Mouse (Mus musculus): Measurements from ENCODE around the gene Epas1. TPM values are rescaled to one million over a fixed set of nuclear protein-coding genes. Genes with fewer than 3 reads are reported as not detected.

The Epas1 gene
- polyA plus RNA-seq, 1 experiment = 28.0 TPM

- Histone ChIP-seq H3K4me3 (replicated peaks; ENCODE audit: control insufficient read depth, low read depth, low read length) (no peak overlapping the region), H3K27ac (ENCODE audit: control insufficient read depth, insufficient read depth, low read depth, low read length, poor library complexity) (no peak overlapping the region), H3K4me1 (ENCODE audit: control insufficient read depth, insufficient read depth, low read length) (no peaks in the 10 kb centered on the region; the same call in 1 of the 2 replicates)
- TF ChIP-seq CTCF (IDR thresholded peaks at IDR 0.05; ENCODE audit: control insufficient read depth, insufficient read depth, low read length) (no peak), POLR2A (IDR thresholded peaks at IDR 0.05; ENCODE audit: borderline replicate concordance, control insufficient read depth, low read depth, low read length) (no peak)
- WGBS = 84% methylated on average over 11 of the region's 11 CpGs
These were observed 18.5 kb downstream of the Epas1 start for GRCm38 (mm10) chr17:86772035-86772434.

- 88% methylated on average over 15 of the region's 15 CpGs for WGBS
These were observed 19.6 kb downstream of the Epas1 start for GRCm38 (mm10) chr17:86772929-86773588.

GRCm38 (mm10) chr17:86776538-86776937 is 23.0 kb downstream of the Epas1 start:
- H3K4me1 ChIP-seq (ENCODE audit: control insufficient read depth, insufficient read depth, low read length) = peaks cover 3% of the 10 kb centered on the region; the same call in 1 of the 2 replicates
- TF ChIP-seq CTCF (IDR thresholded peaks at IDR 0.05; ENCODE audit: control insufficient read depth, insufficient read depth, low read length) = no peak
- TF ChIP-seq POLR2A (IDR thresholded peaks at IDR 0.05; ENCODE audit: borderline replicate concordance, control insufficient read depth, low read depth, low read length) = no peak
- no peak overlapping the region for H3K27ac ChIP-seq (ENCODE audit: control insufficient read depth, insufficient read depth, low read depth, low read length, poor library complexity)
- WGBS = 66% methylated on average over 12 of the region's 12 CpGs
- H3K4me3 ChIP-seq (replicated peaks; ENCODE audit: control insufficient read depth, low read depth, low read length) = no peak overlapping the region

More at GRCm38 (mm10) chr17:86772929-86773588, 19.6 kb downstream of the Epas1 start:
- Histone ChIP-seq H3K4me1 (ENCODE audit: control insufficient read depth, insufficient read depth, low read length) (no peaks in the 10 kb centered on the region; the same call in 1 of the 2 replicates), H3K27ac (ENCODE audit: control insufficient read depth, insufficient read depth, low read depth, low read length, poor library complexity) (no peak overlapping the region), H3K4me3 (replicated peaks; ENCODE audit: control insufficient read depth, low read depth, low read length) (no peak overlapping the region)
- no peak for TF ChIP-seq POLR2A (IDR thresholded peaks at IDR 0.05; ENCODE audit: borderline replicate concordance, control insufficient read depth, low read depth, low read length)
- no peak for TF ChIP-seq CTCF (IDR thresholded peaks at IDR 0.05; ENCODE audit: control insufficient read depth, insufficient read depth, low read length)

- WGBS = 80% methylated on average over 6 of the region's 6 CpGs
- no peak overlapping the region for H3K27ac ChIP-seq (ENCODE audit: control insufficient read depth, insufficient read depth, low read depth, low read length, poor library complexity)
- H3K4me3 ChIP-seq (replicated peaks; ENCODE audit: control insufficient read depth, low read depth, low read length) = no peak overlapping the region
- peaks cover 3% of the 10 kb centered on the region; the same call in 1 of the 2 replicates for H3K4me1 ChIP-seq (ENCODE audit: control insufficient read depth, insufficient read depth, low read length)
- TF ChIP-seq POLR2A (IDR thresholded peaks at IDR 0.05; ENCODE audit: borderline replicate concordance, control insufficient read depth, low read depth, low read length) (no peak), CTCF (IDR thresholded peaks at IDR 0.05; ENCODE audit: control insufficient read depth, insufficient read depth, low read length) (no peak)
These were observed 24.6 kb downstream of the Epas1 start for GRCm38 (mm10) chr17:86778147-86778546.

- 59% methylated on average over 15 of the region's 15 CpGs for WGBS
- TF ChIP-seq POLR2A (IDR thresholded peaks at IDR 0.05; ENCODE audit: borderline replicate concordance, control insufficient read depth, low read depth, low read length) (no peak), CTCF (IDR thresholded peaks at IDR 0.05; ENCODE audit: control insufficient read depth, insufficient read depth, low read length) (no peak)
- H3K4me1 ChIP-seq (ENCODE audit: control insufficient read depth, insufficient read depth, low read length) = peaks cover 3% of the 10 kb centered on the region; the same call in 1 of the 2 replicates
- no peak overlapping the region for H3K27ac ChIP-seq (ENCODE audit: control insufficient read depth, insufficient read depth, low read depth, low read length, poor library complexity)
- H3K4me3 ChIP-seq (replicated peaks; ENCODE audit: control insufficient read depth, low read depth, low read length) = no peak overlapping the region
These were observed 26.0 kb downstream of the Epas1 start for GRCm38 (mm10) chr17:86779191-86780130.

- peaks cover 3% of the 10 kb centered on the region; the same call in 1 of the 2 replicates for H3K4me1 ChIP-seq (ENCODE audit: control insufficient read depth, insufficient read depth, low read length)
- WGBS = 73% methylated on average over 6 of the region's 6 CpGs
- H3K27ac ChIP-seq (ENCODE audit: control insufficient read depth, insufficient read depth, low read depth, low read length, poor library complexity) = no peak overlapping the region
- TF ChIP-seq CTCF (IDR thresholded peaks at IDR 0.05; ENCODE audit: control insufficient read depth, insufficient read depth, low read length) (no peak), POLR2A (IDR thresholded peaks at IDR 0.05; ENCODE audit: borderline replicate concordance, control insufficient read depth, low read depth, low read length) (no peak)
- H3K4me3 ChIP-seq (replicated peaks; ENCODE audit: control insufficient read depth, low read depth, low read length) = no peak overlapping the region
These were observed 27.3 kb downstream of the Epas1 start for GRCm38 (mm10) chr17:86780708-86781318.

GRCm38 (mm10) chr17:86781755-86782400 is 28.4 kb downstream of the Epas1 start:
- no peak overlapping the region for H3K27ac ChIP-seq (ENCODE audit: control insufficient read depth, insufficient read depth, low read depth, low read length, poor library complexity)

More at GRCm38 (mm10) chr17:86781755-86782400, 28.4 kb downstream of the Epas1 start:
- 61% methylated on average over 12 of the region's 12 CpGs for WGBS
- TF ChIP-seq CTCF (IDR thresholded peaks at IDR 0.05; ENCODE audit: control insufficient read depth, insufficient read depth, low read length) = no peak
- no peak for TF ChIP-seq POLR2A (IDR thresholded peaks at IDR 0.05; ENCODE audit: borderline replicate concordance, control insufficient read depth, low read depth, low read length)
- H3K4me1 ChIP-seq (ENCODE audit: control insufficient read depth, insufficient read depth, low read length) = peaks cover 3% of the 10 kb centered on the region; the same call in 1 of the 2 replicates
- H3K4me3 ChIP-seq (replicated peaks; ENCODE audit: control insufficient read depth, low read depth, low read length) = no peak overlapping the region

Measured in bone marrow, adult 2 months (tissue).